Mouse (Mus musculus): Measurements from ENCODE around the gene Gmeb2. TPM values are rescaled to one million over a fixed set of nuclear protein-coding genes. Genes with fewer than 3 reads are reported as not detected.

Gmeb2 gene
- polyA plus RNA-seq, 1 experiment from 2014 or later: 19.4 TPM

GRCm38 (mm10) chr2:181238091-181238610 is 49.7 kb downstream of the Gmeb2 start:
- WGBS: 67% methylated on average over 10 of the region's 10 CpGs

GRCm38 (mm10) chr2:181237251-181238014 is 50.4 kb downstream of the Gmeb2 start:
- no peak overlapping the region for H3K9ac ChIP-seq
- H3K9me3 ChIP-seq: no peaks in the 10 kb centered on the region
- 92% methylated on average over 17 of the region's 17 CpGs for WGBS
- ATAC-seq (replicated peaks): no peak
- H3K4me3 ChIP-seq: no peak overlapping the region
- no peaks in the 10 kb centered on the region for H3K27me3 ChIP-seq (replicated peaks)
- no peaks in the 10 kb centered on the region for H3K4me1 ChIP-seq
- no peaks in the 10 kb centered on the region for H3K36me3 ChIP-seq (replicated peaks)
- no peak overlapping the region for H3K27ac ChIP-seq
- no peak overlapping the region for H3K4me2 ChIP-seq

More at GRCm38 (mm10) chr2:181238091-181238610, 49.7 kb downstream of the Gmeb2 start:
- Histone ChIP-seq H3K27me3 (replicated peaks) (no peaks in the 10 kb centered on the region), H3K27ac (no peak overlapping the region), H3K9ac (no peak overlapping the region), H3K9me3 (no peaks in the 10 kb centered on the region), H3K4me2 (no peak overlapping the region), H3K4me3 (no peak overlapping the region), H3K4me1 (no peaks in the 10 kb centered on the region), H3K36me3 (replicated peaks) (no peaks in the 10 kb centered on the region)
- ATAC-seq (replicated peaks): no peak

GRCm38 (mm10) chr2:181235681-181236566 is 51.9 kb downstream of the Gmeb2 start:
- H3K27me3 ChIP-seq (replicated peaks): no peaks in the 10 kb centered on the region
- H3K4me3 ChIP-seq: no peak overlapping the region
- no peak for ATAC-seq (replicated peaks)
- H3K9ac ChIP-seq: no peak overlapping the region
- no peak overlapping the region for H3K4me2 ChIP-seq
- H3K27ac ChIP-seq: no peak overlapping the region
- WGBS: 87% methylated on average over 23 of the region's 23 CpGs
- no peaks in the 10 kb centered on the region for H3K4me1 ChIP-seq
- H3K36me3 ChIP-seq (replicated peaks): no peaks in the 10 kb centered on the region
- H3K9me3 ChIP-seq: no peaks in the 10 kb centered on the region

- Histone ChIP-seq H3K27ac (no peak overlapping the region), H3K9ac (no peak overlapping the region), H3K4me1 (no peaks in the 10 kb centered on the region), H3K4me2 (no peak overlapping the region), H3K36me3 (replicated peaks) (no peaks in the 10 kb centered on the region), H3K27me3 (replicated peaks) (no peaks in the 10 kb centered on the region), H3K4me3 (no peak overlapping the region), H3K9me3 (no peaks in the 10 kb centered on the region)
- ATAC-seq (replicated peaks): no peak
- WGBS: 92% methylated on average over 11 of the region's 11 CpGs
Measured at GRCm38 (mm10) chr2:181234680-181235079, 53.2 kb downstream of the Gmeb2 start.

- whole genome bisulfite sequencing: 90% methylated on average over 15 of the region's 15 CpGs
- Histone ChIP-seq H3K4me2 (no peak overlapping the region), H3K9ac (no peak overlapping the region), H3K27ac (no peak overlapping the region), H3K9me3 (no peaks in the 10 kb centered on the region), H3K36me3 (replicated peaks) (no peaks in the 10 kb centered on the region), H3K4me3 (no peak overlapping the region), H3K4me1 (no peaks in the 10 kb centered on the region), H3K27me3 (replicated peaks) (no peaks in the 10 kb centered on the region)
- ATAC-seq (replicated peaks): no peak
Measured at GRCm38 (mm10) chr2:181233443-181233842, 54.4 kb downstream of the Gmeb2 start.

- Histone ChIP-seq H3K27me3 (replicated peaks) (no peaks in the 10 kb centered on the region), H3K9me3 (no peaks in the 10 kb centered on the region), H3K9ac (no peak overlapping the region), H3K36me3 (replicated peaks) (no peaks in the 10 kb centered on the region), H3K27ac (no peak overlapping the region), H3K4me2 (0 out of 2 replicates have a peak overlapping the region, but pooled peaks have one; percentile 8), H3K4me1 (no peaks in the 10 kb centered on the region), H3K4me3 (no peak overlapping the region)
- ATAC-seq (replicated peaks): no peak
- WGBS: 69% methylated on average over 20 of the region's 20 CpGs
Measured at GRCm38 (mm10) chr2:181231171-181231570, 56.7 kb downstream of the Gmeb2 start.

- no peaks in the 10 kb centered on the region for H3K4me1 ChIP-seq
- WGBS: 75% methylated on average over 1 of the region's 1 CpGs
Measured at GRCm38 (mm10) chr2:181228335-181228734, 59.5 kb downstream of the Gmeb2 start.

GRCm38 (mm10) chr2:181227122-181227521 is 60.7 kb downstream of the Gmeb2 start:
- H3K36me3 ChIP-seq (replicated peaks): no peaks in the 10 kb centered on the region
- no peak overlapping the region for H3K4me3 ChIP-seq
- no peak overlapping the region for H3K27ac ChIP-seq
- H3K9me3 ChIP-seq: no peaks in the 10 kb centered on the region
- ATAC-seq (replicated peaks): no peak
- H3K27me3 ChIP-seq (replicated peaks): no peaks in the 10 kb centered on the region
- H3K4me2 ChIP-seq: no peak overlapping the region
- H3K9ac ChIP-seq: no peak overlapping the region
- 81% methylated on average over 3 of the region's 3 CpGs for WGBS
- H3K4me1 ChIP-seq: no peaks in the 10 kb centered on the region

More at GRCm38 (mm10) chr2:181228335-181228734, 59.5 kb downstream of the Gmeb2 start:
- no peak overlapping the region for H3K27ac ChIP-seq
- H3K36me3 ChIP-seq (replicated peaks): no peaks in the 10 kb centered on the region
- no peak overlapping the region for H3K4me3 ChIP-seq
- no peaks in the 10 kb centered on the region for H3K9me3 ChIP-seq
- H3K9ac ChIP-seq: no peak overlapping the region
- no peak for ATAC-seq (replicated peaks)
- H3K4me2 ChIP-seq: no peak overlapping the region
- no peaks in the 10 kb centered on the region for H3K27me3 ChIP-seq (replicated peaks)

- ATAC-seq (replicated peaks): no peak
- no peak overlapping the region for H3K27ac ChIP-seq
- H3K9me3 ChIP-seq: no peaks in the 10 kb centered on the region
- H3K4me3 ChIP-seq: no peak overlapping the region
- no peaks in the 10 kb centered on the region for H3K27me3 ChIP-seq (replicated peaks)
- H3K4me2 ChIP-seq: no peak overlapping the region
- no peaks in the 10 kb centered on the region for H3K36me3 ChIP-seq (replicated peaks)
- WGBS: 89% methylated on average over 2 of the region's 2 CpGs
- no peak overlapping the region for H3K9ac ChIP-seq
- H3K4me1 ChIP-seq: peaks cover 7% of the 10 kb centered on the region
Measured at GRCm38 (mm10) chr2:181224994-181225393, 62.8 kb downstream of the Gmeb2 start.

- H3K4me1 ChIP-seq: peaks cover 15% of the 10 kb centered on the region
- H3K27me3 ChIP-seq (replicated peaks): 0 out of 2 replicates have a peak, but pooled peaks cover 2% of the 10 kb centered on the region
- H3K9ac ChIP-seq: no peak overlapping the region
- no peak for ATAC-seq (replicated peaks)
- H3K9me3 ChIP-seq: no peaks in the 10 kb centered on the region
- no peak overlapping the region for H3K27ac ChIP-seq
- no peaks in the 10 kb centered on the region for H3K36me3 ChIP-seq (replicated peaks)
- no peak overlapping the region; the same call in 1 of the 2 replicates for H3K4me3 ChIP-seq
- 55% methylated on average over 2 of the region's 2 CpGs for WGBS
- H3K4me2 ChIP-seq: peak overlapping the region; percentile 62
Measured at GRCm38 (mm10) chr2:181220361-181220760, 67.5 kb downstream of the Gmeb2 start.

- 0 out of 2 replicates have a peak, but pooled peaks cover 2% of the 10 kb centered on the region for H3K27me3 ChIP-seq (replicated peaks)
- WGBS: 2% methylated on average over 25 of the region's 25 CpGs
- peaks cover 15% of the 10 kb centered on the region for H3K4me1 ChIP-seq
- H3K4me3 ChIP-seq: peak within 1 kb of the TSS; percentile 33
- peak; percentile 90 for ATAC-seq (replicated peaks)
- no peaks in the 10 kb centered on the region for H3K36me3 ChIP-seq (replicated peaks)
- no peaks in the 10 kb centered on the region for H3K9me3 ChIP-seq
- peak within 1 kb of the TSS; percentile 62 for H3K4me2 ChIP-seq
- peak within 1 kb of the TSS; percentile 58; the same call in 1 of the 2 replicates for H3K27ac ChIP-seq
- H3K9ac ChIP-seq: 0 out of 2 replicates have a peak within 1 kb of the TSS, but pooled peaks have one; percentile 7
Measured at GRCm38 (mm10) chr2:181219538-181220216, 68.2 kb downstream of the Gmeb2 start, which contains the start of gene Fndc11. TSS of gene Fndc11 (plus strand) at chr2:181220013.

Measured in midbrain, embryonic 15.5 days (tissue).